27 mouse cellular contexts compared by ENCODE assay signal in genomic region chr2:94062791-94063190, GRCm38 (mm10).
"Had no signal": no experiment of that assay in that cellular context is flagged by ENCODE, and none has a peak within 500 bp of the region (broad histone marks: within the 10 kb centered on the region; RNA-seq: fewer than 3 reads in every experiment).

No protein-coding gene starts in this region.

- H3K27ac ChIP-seq: gastrocnemius, adult 2 months; heart, embryonic 10.5 days; hindbrain, embryonic 10.5 days; hindbrain, embryonic 12.5 days; hindbrain, embryonic 15.5 days; hindbrain, postnatal 0 days; kidney, embryonic 15.5 days; kidney, postnatal 0 days; limb, embryonic 13.5 days; limb, embryonic 15.5 days; liver, embryonic 12.5 days; liver, embryonic 14.5 days had no signal

- DNase-seq: gastrocnemius, adult 2 months; gastrocnemius, postnatal 10 days; gastrocnemius, postnatal 25 days; heart, adult 18-20 months; heart, postnatal 10 days; heart, postnatal 4 days; kidney, adult 11 months; kidney, adult 2 months; kidney, adult 9 months; kidney, postnatal 14 days; kidney, postnatal 36 days; layer of hippocampus, adult 9-11 months; layer of hippocampus, postnatal 36 days; left cerebral cortex, postnatal 4 days had no signal

- H3K27me3 ChIP-seq: heart, embryonic 12.5 days; hindbrain, embryonic 12.5 days; hindbrain, embryonic 15.5 days; kidney, embryonic 15.5 days; limb, embryonic 13.5 days; limb, embryonic 15.5 days; liver, embryonic 12.5 days had no signal

- H3K4me2 ChIP-seq: heart, embryonic 12.5 days; hindbrain, embryonic 12.5 days; hindbrain, embryonic 15.5 days; kidney, embryonic 15.5 days; limb, embryonic 13.5 days; limb, embryonic 15.5 days; liver, embryonic 12.5 days had no signal

- H3K9me3 ChIP-seq: heart, embryonic 10.5 days; heart, embryonic 12.5 days; hindbrain, embryonic 10.5 days; hindbrain, embryonic 12.5 days; hindbrain, embryonic 15.5 days; kidney, embryonic 15.5 days; limb, embryonic 13.5 days; limb, embryonic 15.5 days; liver, embryonic 12.5 days had no signal

- H3K4me3 ChIP-seq: gastrocnemius, adult 2 months; heart, embryonic 10.5 days; heart, embryonic 12.5 days; hindbrain, embryonic 10.5 days; hindbrain, embryonic 12.5 days; hindbrain, embryonic 15.5 days; kidney, embryonic 15.5 days; limb, embryonic 13.5 days; limb, embryonic 15.5 days; liver, embryonic 12.5 days had no signal

- ATAC-seq: hindbrain, postnatal 0 days; intestine, embryonic 16.5 days; liver, embryonic 12.5 days had no signal

- H3K4me1 ChIP-seq: hindbrain, embryonic 10.5 days; hindbrain, embryonic 12.5 days; hindbrain, embryonic 15.5 days; kidney, embryonic 15.5 days; limb, embryonic 13.5 days; limb, embryonic 15.5 days had no signal

- H3K36me3 ChIP-seq: heart, embryonic 12.5 days; hindbrain, embryonic 10.5 days; hindbrain, embryonic 12.5 days; hindbrain, embryonic 15.5 days; kidney, embryonic 15.5 days; liver, embryonic 12.5 days had no signal

- H3K9ac ChIP-seq: heart, embryonic 12.5 days; hindbrain, embryonic 12.5 days; hindbrain, embryonic 15.5 days; kidney, embryonic 15.5 days; limb, embryonic 13.5 days; limb, embryonic 15.5 days; liver, embryonic 12.5 days; liver, embryonic 14.5 days had no signal
